Mouse (Mus musculus) G1E (cell line): ENCODE measurements at regions not wholly inside any gene's neighbourhood (a gene's known extent, or its start where the extent isn't known, plus 50 kb on each side); places are given as distances from the start of the nearest gene placed in this dataset.

ENCODE experiments used
- ATAC-seq: 2 replicates; pipeline ENCODE4 v1.8.0; 2016; ENCODE audit warnings: mild to moderate bottlenecking; ENCODE audit not compliant: insufficient number of reproducible peaks, poor library complexity, low FRiP score, severe bottlenecking; ENCODE audit errors: extremely low read depth
- DNase-seq: peaks from one replicate; pipeline ENCODE4 v3.0.0; 2012; ENCODE audit warnings: low spot score
- H3K27me3 ChIP-seq: 2 replicates; pipeline ENCODE4 v1.6.1; 2012; ENCODE audit warnings: mild to moderate bottlenecking, low read length, inconsistent platforms; ENCODE audit not compliant: insufficient read depth
- H3K36me3 ChIP-seq: replicated peaks from 2 replicates; pipeline ENCODE3; 2012; ENCODE audit warnings: mild to moderate bottlenecking, inconsistent platforms
- H3K4me1 ChIP-seq: 2 replicates; pipeline ENCODE4 v1.6.1; 2012; ENCODE audit warnings: low read depth, low read length, inconsistent platforms, mixed read lengths; ENCODE audit not compliant: insufficient read depth
- H3K4me3 ChIP-seq: 2 replicates; pipeline ENCODE4 v1.5.1; 2012; ENCODE audit warnings: low read depth, mild to moderate bottlenecking, inconsistent platforms, low read length, moderate library complexity, mixed read lengths
- H3K9me3 ChIP-seq: replicated peaks from 2 replicates; pipeline ENCODE4 v1.6.1; 2012; ENCODE audit warnings: inconsistent platforms
- CTCF ChIP-seq: IDR thresholded peaks from 2 replicates; pipeline ENCODE4 v1.5.1; 2012; ENCODE audit warnings: low read depth, low read length, inconsistent platforms, mixed read lengths
- GATA1 ChIP-seq: IDR thresholded peaks from 2 replicates; pipeline ENCODE4 v1.6.1; 2012; ENCODE audit warnings: borderline replicate concordance, low read length, inconsistent platforms, mixed read lengths
- GATA2 ChIP-seq: IDR thresholded peaks from 2 replicates; pipeline ENCODE4 v1.6.1; 2012; ENCODE audit warnings: low read depth, low read length, inconsistent platforms, borderline replicate concordance
- POLR2AphosphoS5 ChIP-seq: IDR thresholded peaks from 2 replicates; pipeline ENCODE4 v1.6.1; 2012; ENCODE audit warnings: low read depth, low read length, inconsistent platforms; ENCODE audit not compliant: insufficient replicate concordance
- TAL1 ChIP-seq: conservative IDR thresholded peaks from 2 replicates; pipeline ENCODE4 v1.6.1; 2012; ENCODE audit warnings: low read depth, low read length, inconsistent platforms, mixed read lengths

- DNase-seq (no peak), ATAC-seq (no peak)
- H3K36me3 ChIP-seq, result no peaks in the 10 kb centered on the region
- TF ChIP-seq POLR2AphosphoS5 (no peak), TAL1 (no peak), GATA2 (no peak), GATA1 (no peak), CTCF (no peak)
- no peaks in the 10 kb centered on the region for H3K27me3 ChIP-seq
- no peaks in the 10 kb centered on the region for H3K4me1 ChIP-seq
- no peaks in the 10 kb centered on the region; the same call in 1 of the 2 replicates for H3K9me3 ChIP-seq
- no peak overlapping the region for H3K4me3 ChIP-seq
These were observed 429.9 kb downstream of the Hs3st1 start for GRCm38 (mm10) chr5:39325399-39325798.

- H3K36me3 ChIP-seq, result no peaks in the 10 kb centered on the region
- ATAC-seq, result no peak
- H3K27me3 ChIP-seq, result no peaks in the 10 kb centered on the region
- H3K4me1 ChIP-seq, result no peaks in the 10 kb centered on the region
- no peak for DNase-seq
- H3K4me3 ChIP-seq, result no peak overlapping the region
- TF ChIP-seq GATA1 (no peak), TAL1 (no peak), GATA2 (no peak)
- H3K9me3 ChIP-seq, result peaks cover 6% of the 10 kb centered on the region
These were observed 438.8 kb downstream of the Hs3st1 start for GRCm38 (mm10) chr5:39316478-39316877.

- no peaks in the 10 kb centered on the region; the same call in 1 of the 2 replicates for H3K4me1 ChIP-seq
- H3K27me3 ChIP-seq, result no peaks in the 10 kb centered on the region
- H3K9me3 ChIP-seq, result peaks cover 8% of the 10 kb centered on the region
- TF ChIP-seq GATA1 (no peak), GATA2 (no peak), POLR2AphosphoS5 (no peak), CTCF (no peak), TAL1 (no peak)
- no peaks in the 10 kb centered on the region for H3K36me3 ChIP-seq
- DNase-seq (no peak), ATAC-seq (no peak)
- H3K4me3 ChIP-seq, result peak overlapping the region; percentile 45; the same call in 1 of the 2 replicates
These were observed 434.6 kb upstream of the Clnk start for GRCm38 (mm10) chr5:39311211-39311610.

GRCm38 (mm10) chr5:39305794-39306193 lies 429.2 kb upstream of the Clnk start:
- H3K27me3 ChIP-seq, result no peaks in the 10 kb centered on the region
- TF ChIP-seq POLR2AphosphoS5, result no peak
- TF ChIP-seq CTCF, result no peak
- TF ChIP-seq TAL1, result no peak
- no peak for TF ChIP-seq GATA1
- no peak for TF ChIP-seq GATA2
- H3K9me3 ChIP-seq, result peaks cover 6% of the 10 kb centered on the region
- H3K4me1 ChIP-seq, result no peaks in the 10 kb centered on the region
- H3K36me3 ChIP-seq, result no peaks in the 10 kb centered on the region
- H3K4me3 ChIP-seq, result no peak overlapping the region
- no peak for ATAC-seq
- DNase-seq, result no peak

GRCm38 (mm10) chr5:39292849-39293248 lies 416.2 kb upstream of the Clnk start:
- H3K27me3 ChIP-seq, result no peaks in the 10 kb centered on the region
- no peak overlapping the region for H3K4me3 ChIP-seq
- H3K4me1 ChIP-seq, result no peaks in the 10 kb centered on the region
- no peaks in the 10 kb centered on the region for H3K36me3 ChIP-seq
- 0 out of 2 replicates have a peak, but pooled peaks cover 2% of the 10 kb centered on the region for H3K9me3 ChIP-seq
- no peak for DNase-seq
- ATAC-seq, result no peak
- no peak for TF ChIP-seq GATA2
- no peak for TF ChIP-seq POLR2AphosphoS5
- TF ChIP-seq CTCF, result no peak
- no peak for TF ChIP-seq TAL1
- TF ChIP-seq GATA1, result no peak

GRCm38 (mm10) chr5:39281021-39281420 lies 404.4 kb upstream of the Clnk start:
- no peaks in the 10 kb centered on the region for H3K27me3 ChIP-seq
- TF ChIP-seq GATA1 (no peak), GATA2 (no peak), POLR2AphosphoS5 (no peak), CTCF (no peak), TAL1 (no peak)
- no peak overlapping the region for H3K4me3 ChIP-seq
- no peaks in the 10 kb centered on the region for H3K4me1 ChIP-seq
- ATAC-seq (no peak), DNase-seq (no peak)
- H3K36me3 ChIP-seq, result no peaks in the 10 kb centered on the region
- H3K9me3 ChIP-seq, result 0 out of 2 replicates have a peak, but pooled peaks cover 2% of the 10 kb centered on the region

- H3K9me3 ChIP-seq, result 0 out of 2 replicates have a peak, but pooled peaks cover 4% of the 10 kb centered on the region
- H3K36me3 ChIP-seq, result no peaks in the 10 kb centered on the region
- TF ChIP-seq GATA1, result no peak
- TF ChIP-seq TAL1, result no peak
- no peak for TF ChIP-seq CTCF
- TF ChIP-seq POLR2AphosphoS5, result no peak
- TF ChIP-seq GATA2, result no peak
- no peaks in the 10 kb centered on the region for H3K27me3 ChIP-seq
- no peak overlapping the region for H3K4me3 ChIP-seq
- H3K4me1 ChIP-seq, result no peaks in the 10 kb centered on the region
- DNase-seq, result no peak
- no peak for ATAC-seq
These were observed 397.2 kb upstream of the Clnk start for GRCm38 (mm10) chr5:39273710-39274385.
